Mouse (Mus musculus) erythroid progenitor cell, adult 5-6 weeks (primary cell): ENCODE measurements around the gene Ciita. TPM values are rescaled to one million over a fixed set of nuclear protein-coding genes. Genes with fewer than 3 reads are reported as not detected.

ENCODE experiments used
- ATAC-seq: replicated peaks from 2 replicates; pipeline ENCODE4 v1.8.0; 2016; ENCODE audit warnings: moderate number of reproducible peaks, mild to moderate bottlenecking, moderate TSS enrichment, inconsistent platforms; ENCODE audit not compliant: poor library complexity, low FRiP score, severe bottlenecking
- total RNA-seq, 2 experiments: library from RNA; stranded (forward) in 1 of 2; stranded (reverse) in 1 of 2; fragments of 150-400 nt in 1 of 2; fragments of 186-747, 209-891 nt in 1 of 2; gene quantifications; 2 replicates each; pipeline versions ENCODE4 v1.2.3 to v1.2.4; 2015 to 2017; ENCODE audit warnings: low replicate concordance in 2 of 2

The Ciita gene
- total RNA-seq, 2 experiments from 2014 or later: 0.30 to 0.84 TPM

DNA sequence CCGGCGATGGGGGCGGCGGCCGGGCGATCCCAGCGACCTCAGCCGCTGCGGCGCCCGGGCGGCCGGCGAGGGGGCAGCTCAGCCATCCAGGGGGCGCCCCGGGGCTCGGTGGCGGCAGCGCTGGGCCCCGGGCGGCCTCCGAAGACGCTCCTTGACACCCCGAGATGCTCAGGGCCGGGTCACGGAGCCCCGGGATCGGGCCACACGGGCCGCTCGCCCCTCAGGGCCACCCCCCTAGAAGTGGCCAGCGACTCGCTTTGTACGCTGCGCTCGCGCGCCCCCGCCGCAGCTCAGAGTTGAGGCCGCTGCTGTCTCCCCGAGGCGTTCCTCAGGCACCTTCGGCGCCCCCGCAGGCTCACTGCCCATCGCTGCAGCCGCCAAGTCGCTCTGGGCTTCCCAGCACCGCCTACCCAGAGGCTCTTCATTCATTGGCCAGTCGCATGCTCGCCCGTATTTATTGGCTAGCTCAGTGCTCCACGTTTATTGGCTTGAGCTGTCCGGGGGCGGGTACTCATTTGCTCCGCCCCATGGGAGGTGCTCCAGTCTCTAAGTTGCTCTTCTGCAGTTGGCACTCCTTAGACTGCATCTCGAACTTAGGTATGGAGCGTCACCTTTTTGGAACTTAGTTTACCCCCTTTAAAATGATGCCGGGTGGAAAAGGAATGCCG lies 63.0 kb downstream of the Ciita start, which contains the start of gene Dexi:
Gene Dexi, minus strand, starts transcription at position 357 of the 668 bp plus-strand sequence.
- peak; percentile 93 for ATAC-seq

DNA sequence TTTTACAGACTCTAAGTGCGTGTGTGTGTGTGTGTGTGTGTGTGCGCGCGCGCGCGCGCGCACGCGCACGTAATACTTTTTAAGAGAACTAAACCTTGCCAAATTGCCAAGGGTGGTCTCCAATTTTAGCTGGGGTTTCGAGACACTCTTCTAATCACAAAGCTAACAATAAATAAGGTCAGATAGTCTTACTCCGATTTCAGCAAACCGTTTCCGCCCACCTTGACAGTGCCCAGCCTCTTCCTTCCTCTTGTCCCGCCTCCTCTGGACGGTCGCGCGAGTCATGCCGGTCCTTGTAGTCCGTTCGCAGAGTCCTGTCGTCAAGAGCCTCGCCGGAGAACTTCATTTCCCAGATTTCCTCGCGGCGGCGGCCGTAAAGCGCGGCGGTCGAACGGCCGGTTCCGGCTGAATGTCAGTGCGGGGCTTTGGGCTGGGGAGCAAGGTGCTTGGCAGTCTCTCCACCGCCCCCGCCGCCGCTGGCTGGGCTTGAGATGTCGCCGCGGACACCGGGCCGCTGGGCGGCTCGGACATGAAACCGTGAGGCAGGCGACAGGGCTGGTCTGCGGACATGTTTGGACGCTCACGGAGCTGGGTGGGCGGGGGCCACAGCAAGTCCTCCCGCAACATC lies 65.2 kb downstream of the Ciita start, which contains the start of gene Clec16a:
Gene Clec16a, plus strand, starts transcription at position 345 of the 628 bp plus-strand sequence.
- ATAC-seq: peak; percentile 82

DNA sequence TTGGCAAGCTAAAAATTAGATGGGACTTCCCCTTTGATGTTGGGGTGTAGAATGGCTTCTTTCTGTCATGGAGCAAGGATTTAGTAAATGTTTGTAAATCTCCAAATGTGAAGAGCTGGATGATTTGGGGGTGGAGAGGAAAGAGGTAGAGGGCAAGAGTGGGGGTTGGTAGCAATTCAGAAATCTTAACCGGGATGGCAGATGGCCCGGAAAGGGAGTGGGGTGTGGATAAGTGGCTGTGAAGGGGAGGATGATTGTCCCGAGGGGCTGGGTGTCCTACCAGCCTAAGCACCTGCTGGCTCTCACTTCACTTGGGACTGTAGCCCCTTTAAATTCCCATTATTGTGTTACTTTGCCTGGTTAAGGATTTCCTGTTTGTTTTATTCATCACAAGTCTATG lies 67.0 kb downstream of the Ciita start:
- no peak for ATAC-seq

DNA sequence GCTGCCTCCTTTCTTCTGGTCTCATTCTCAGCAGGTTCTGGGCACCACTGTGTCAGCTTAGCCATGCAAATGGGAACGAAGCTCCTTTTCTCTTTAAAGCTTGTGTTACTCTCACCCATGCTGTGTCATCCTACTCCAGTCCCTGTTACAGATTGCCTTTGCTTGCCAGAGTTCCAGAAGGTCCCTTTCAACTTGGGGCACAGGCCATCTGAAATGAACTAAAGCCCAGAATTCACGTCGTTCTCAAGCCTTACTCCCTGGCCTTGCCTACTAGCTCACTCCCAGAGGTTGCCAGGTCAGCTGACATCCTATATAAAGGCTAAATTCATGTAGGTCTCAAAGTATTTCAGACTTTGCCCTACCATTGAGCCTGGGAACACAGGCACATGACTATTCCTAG lies 69.1 kb downstream of the Ciita start:
- no peak for ATAC-seq

DNA sequence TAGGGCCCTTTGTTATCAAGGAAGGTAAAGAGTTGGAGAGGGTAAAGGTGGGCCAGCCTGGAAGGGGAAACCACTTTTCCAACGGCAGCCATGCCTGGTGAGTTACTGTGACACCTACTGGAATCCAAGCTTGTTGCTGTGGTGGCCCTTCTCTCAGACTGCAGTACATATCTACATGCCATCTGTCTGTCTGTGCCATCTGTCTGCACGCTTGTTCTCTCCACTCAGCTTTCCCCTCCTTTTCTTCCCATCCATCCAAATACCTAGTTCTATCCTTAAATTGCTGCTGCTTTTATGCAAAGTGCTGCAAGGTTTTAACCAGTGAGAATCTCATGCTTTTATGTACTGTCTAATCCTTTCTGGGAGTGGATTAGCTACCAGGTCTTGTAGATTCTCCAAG lies 69.7 kb downstream of the Ciita start:
- no peak for ATAC-seq

DNA sequence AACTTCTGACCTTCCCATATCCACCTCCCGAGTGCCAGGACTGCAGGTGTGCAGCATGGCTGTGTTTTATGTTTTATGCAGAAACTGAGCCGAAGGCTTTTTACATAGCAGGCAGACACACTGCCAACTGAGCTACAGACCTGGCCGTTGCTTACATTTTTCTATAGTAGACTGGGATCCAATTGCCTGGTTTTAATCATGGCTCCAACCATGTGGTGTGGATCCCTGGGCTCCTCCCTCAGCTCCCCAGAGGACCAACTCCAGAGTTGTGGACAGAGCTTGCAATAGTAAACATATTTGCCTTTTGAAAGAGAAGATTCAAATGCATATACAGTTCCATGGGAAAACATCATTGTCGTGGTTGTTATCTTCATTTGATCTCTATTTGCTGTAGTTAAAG lies 71.7 kb downstream of the Ciita start:
- no peak for ATAC-seq

DNA sequence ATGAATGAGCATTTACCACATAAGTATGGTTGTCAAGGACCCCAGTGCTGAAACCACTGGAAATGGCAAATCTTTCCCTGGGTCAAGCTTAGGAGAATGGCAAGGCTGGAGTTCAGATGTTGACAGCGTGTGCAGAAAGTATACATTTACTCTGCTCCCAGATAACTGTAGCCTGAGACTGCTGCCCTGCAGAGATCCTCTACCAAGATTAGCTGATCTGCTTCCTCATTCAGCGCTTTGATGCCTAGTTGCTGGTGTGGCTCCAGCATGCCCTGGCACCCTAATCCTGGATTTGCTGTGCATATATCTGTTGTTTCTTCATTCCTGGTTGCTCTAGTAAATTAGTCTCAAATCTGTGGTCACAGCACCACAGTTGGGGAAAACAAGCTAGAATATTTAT lies 74.0 kb downstream of the Ciita start:
- no peak for ATAC-seq

DNA sequence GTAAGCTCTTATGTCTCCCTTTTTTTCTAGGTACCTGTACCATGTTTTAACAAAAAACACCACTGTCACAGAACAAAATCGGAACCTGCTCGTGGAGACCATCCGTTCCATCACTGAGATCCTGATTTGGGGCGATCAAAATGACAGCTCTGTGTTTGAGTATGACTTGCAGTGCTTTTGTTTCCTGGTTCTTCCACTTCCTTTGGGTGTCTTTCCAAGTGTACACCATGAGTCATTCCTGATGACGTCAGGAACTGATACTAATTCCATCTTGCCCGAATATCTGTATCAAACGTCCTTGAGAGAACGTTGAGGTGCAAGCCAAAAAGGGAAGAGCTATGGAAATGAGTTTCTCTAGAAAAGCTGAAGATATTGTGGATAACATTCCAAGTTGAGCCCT lies 80.1 kb downstream of the Ciita start:
- ATAC-seq: no peak

DNA sequence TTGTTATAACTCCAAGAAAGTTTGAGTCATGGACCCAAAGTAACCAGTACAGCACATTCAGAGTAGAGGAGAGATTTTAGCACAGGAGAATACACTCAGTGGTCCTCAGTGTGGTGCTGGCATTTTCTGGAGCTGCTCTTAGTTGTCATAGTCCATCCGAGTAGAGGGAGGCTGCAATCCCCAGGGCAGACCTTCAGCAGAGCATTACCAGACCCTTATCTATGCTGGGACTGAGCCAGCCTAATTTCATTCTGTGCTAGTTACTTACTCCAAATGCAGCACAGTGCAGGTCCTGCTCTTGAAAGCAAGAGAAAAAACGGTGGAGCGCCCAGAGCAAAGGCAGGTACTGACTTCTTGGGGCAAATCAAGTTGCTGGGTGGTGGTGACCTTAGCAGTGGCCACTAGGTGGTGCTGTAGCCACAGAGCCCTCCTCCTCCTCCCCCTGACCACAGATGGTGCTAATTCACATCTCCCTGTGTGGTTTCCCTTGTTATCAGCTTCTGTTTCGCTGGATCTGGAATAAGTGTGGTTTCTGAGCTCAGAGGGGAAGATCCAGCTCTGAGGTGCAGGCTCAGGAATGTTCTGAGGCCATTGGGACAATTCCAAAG lies 85.5 kb downstream of the Ciita start:
- peak; percentile 61 for ATAC-seq

DNA sequence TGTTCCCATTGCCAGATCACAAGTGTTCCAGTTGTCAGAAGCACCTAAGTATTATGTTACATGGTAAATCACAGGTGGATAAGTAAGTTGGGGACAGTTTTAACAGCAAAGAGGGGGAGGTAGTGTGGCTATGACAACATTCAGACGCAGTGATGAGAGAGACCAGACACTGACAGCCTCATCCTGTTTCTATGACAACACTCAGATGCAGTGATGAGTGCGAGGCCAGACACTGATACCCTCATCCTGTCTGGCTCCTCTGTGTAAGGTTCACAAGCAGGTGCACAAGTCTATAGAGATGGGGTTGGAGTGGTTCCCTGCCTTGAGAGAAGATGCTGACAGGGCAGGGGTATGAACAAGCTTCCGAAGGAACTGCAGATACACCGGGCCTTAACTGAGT lies 87.3 kb downstream of the Ciita start:
- no peak for ATAC-seq

DNA sequence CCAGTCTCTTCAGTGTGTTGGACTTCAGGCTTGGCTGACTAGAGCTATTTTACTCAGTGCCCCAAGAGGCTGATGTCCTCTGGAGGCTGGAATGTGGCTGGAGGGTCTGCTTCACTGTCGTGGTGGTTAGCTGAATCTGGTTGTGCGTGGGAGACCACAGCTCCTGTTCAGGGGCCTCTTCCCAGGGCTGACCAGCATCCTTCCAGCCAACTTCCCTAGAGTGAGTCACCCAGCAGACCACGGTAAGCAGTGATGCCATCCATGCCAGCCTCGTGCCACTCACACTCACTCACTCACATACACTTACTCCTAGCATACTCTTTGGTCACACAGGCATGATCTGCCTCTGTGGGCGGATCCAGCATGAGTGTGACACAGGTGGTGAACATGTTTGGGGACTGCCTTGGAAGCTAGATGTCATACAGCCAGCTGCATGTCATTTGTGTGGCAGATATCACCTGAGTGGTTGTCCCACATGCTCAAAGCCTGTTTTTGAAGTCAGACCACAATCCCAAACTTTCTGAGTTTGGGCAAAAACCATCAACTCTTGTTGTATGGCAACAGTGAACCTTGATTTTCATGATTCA lies 90.0 kb downstream of the Ciita start:
- ATAC-seq: no peak

DNA sequence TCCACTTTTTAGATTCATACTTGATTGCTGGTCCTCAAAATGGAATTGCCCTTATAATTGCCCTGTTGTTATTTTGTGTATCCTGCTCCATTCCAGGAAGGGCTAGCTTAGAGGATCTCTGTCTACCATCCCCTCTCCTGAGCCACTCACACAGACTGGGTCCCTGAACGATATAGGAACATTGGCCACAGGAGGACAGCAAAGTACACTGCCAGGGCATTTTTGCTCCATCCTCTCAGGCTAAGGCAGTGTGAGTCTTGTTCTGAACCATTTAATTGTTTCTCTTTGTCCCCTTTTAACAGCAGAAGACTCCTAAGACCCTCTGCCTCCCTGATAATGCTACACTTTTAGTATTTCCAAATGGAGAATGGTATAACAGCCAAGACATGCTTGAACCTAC lies 90.8 kb downstream of the Ciita start:
- ATAC-seq: no peak

DNA sequence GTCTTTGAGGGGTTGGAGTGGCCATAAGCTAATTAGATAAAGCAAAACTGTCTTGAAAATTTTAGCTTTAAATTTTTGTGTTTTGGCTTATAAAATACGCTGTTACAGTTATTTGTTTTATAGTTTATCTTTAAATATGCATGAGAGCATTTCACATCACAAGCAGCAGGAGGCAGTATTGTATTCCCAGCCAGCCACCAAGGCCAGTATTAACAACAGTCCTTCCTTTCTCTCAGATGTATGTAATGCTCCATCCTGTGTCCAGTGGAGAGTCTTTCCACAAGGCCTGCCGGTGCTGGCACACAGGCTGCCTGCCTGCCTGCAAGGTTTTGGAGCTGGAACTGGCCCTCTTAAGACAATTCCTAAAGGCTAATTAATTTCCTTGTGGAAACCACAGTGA lies 92.0 kb downstream of the Ciita start:
- no peak for ATAC-seq

DNA sequence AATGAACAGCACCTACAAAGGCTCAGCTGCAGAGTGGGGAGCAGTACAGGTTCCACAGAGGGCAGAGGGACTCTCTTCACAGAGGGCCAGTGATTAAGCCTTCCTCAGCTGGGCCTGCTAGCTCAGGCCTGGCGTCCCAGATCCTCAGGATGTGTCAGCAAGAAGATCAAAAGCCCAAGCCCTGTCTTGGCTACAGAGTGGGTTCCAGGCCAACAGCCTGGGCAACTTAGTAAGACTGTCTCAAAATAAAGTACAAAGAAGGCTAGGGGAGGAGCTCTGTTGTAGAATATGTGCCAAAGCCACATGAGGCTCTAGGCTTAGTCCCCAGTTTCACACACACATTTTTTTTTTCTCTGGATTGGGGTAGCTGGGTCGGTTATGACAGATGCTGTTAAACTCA lies 95.1 kb downstream of the Ciita start:
- no peak for ATAC-seq

DNA sequence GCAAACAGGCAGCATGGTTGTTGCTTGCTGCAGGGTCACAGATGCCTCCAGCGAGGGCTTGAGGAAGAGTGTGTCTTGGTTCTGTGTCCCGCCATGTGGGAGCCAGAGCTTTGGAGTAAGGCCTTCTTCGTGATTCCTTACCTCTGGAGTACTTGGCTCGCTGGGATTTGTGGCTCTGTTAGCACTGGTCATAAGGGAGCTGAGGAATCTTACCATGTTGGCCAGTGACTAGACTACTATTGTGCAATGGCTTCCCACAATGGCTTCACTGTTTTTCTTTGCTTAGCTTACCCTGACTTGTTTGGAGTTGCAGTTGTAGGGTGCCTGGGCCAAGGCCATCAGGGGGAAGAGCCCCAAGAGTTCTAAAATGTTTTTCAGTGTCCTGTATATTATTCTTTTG lies 96.1 kb downstream of the Ciita start:
- ATAC-seq: no peak

DNA sequence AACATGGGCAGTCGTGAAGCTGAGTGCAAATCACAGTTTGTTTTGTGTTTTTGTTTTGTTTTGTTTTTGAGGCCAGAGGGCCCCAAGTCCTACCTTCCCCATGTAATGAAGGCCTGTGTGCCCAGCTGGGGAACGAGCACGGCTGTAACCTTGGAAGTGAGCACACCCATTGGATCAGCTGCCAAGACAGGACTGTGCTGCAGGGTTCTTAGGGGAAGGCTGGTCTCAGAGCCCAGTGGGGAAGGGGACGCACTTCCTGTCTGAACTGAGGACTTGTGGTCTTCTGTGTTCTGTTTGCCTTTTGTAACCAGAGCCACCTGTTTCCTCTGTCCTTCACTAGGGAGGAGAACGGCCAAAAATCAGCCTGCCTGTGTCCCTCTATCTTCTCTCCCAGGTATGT lies 97.7 kb downstream of the Ciita start:
- ATAC-seq: no peak

Other genes with a start within 250 kb of the Ciita start
- 0.72 TPM in 1 of 2 replicates, not detected in the other for gene Emp2, start 166.1 kb upstream of the Ciita start, total RNA-seq (2015; ENCODE audit: low replicate concordance)
- not detected in 2 replicates for gene Emp2, start 166.1 kb upstream of the Ciita start, total RNA-seq (2017; ENCODE audit: low replicate concordance)
- 0.84 TPM in 1 of 2 replicates, not detected in the other for gene Tekt5, start 84.6 kb upstream of the Ciita start, total RNA-seq (2015; ENCODE audit: low replicate concordance)
- gene Tekt5, start 84.6 kb upstream of the Ciita start, total RNA-seq (2017; ENCODE audit: low replicate concordance): not detected in 2 replicates
- 12.6 and 21.4 TPM in 2 replicates for gene Nubp1, start 68.1 kb upstream of the Ciita start, total RNA-seq (2015; ENCODE audit: low replicate concordance)
- gene Nubp1, start 68.1 kb upstream of the Ciita start, total RNA-seq (2017; ENCODE audit: low replicate concordance): 11.4 and 20.5 TPM in 2 replicates
- not detected in 2 replicates for gene Tvp23a, start 32.7 kb upstream of the Ciita start, total RNA-seq (2015; ENCODE audit: low replicate concordance)
- gene Tvp23a, start 32.7 kb upstream of the Ciita start, total RNA-seq (2017; ENCODE audit: low replicate concordance): not detected in 2 replicates
- 2.2 and 5.4 TPM in 2 replicates for gene Dexi, start 63.0 kb downstream of the Ciita start, total RNA-seq (2015; ENCODE audit: low replicate concordance)
- 1.8 TPM in 1 of 2 replicates, not detected in the other for gene Dexi, start 63.0 kb downstream of the Ciita start, total RNA-seq (2017; ENCODE audit: low replicate concordance)
- gene Clec16a, start 65.3 kb downstream of the Ciita start, total RNA-seq (2015; ENCODE audit: low replicate concordance): 6.7 and 8.6 TPM in 2 replicates
- gene Clec16a, start 65.3 kb downstream of the Ciita start, total RNA-seq (2017; ENCODE audit: low replicate concordance): 4.0 and 5.4 TPM in 2 replicates